Mouse (Mus musculus): ENCODE results near the gene Fmo6. TPM values are rescaled to one million over a fixed set of nuclear protein-coding genes. Genes with fewer than 3 reads are reported as not detected.

Fmo6 gene
- not detected in 2 replicates for polyA plus RNA-seq (2015; fragmentation: Nextera tagmentation; extraction: Ambion mirVana)

- ATAC-seq (ENCODE audit: low read depth): no peak
- H3K36me3 ChIP-seq: no peaks in the 10 kb centered on the region
- no peak within 1 kb of the TSS for H3K9ac ChIP-seq
- H3K4me2 ChIP-seq: no peak within 1 kb of the TSS
- no peaks in the 10 kb centered on the region for H3K9me3 ChIP-seq
- no peak within 1 kb of the TSS for H3K4me3 ChIP-seq
- H3K27ac ChIP-seq (replicated peaks): no peak within 1 kb of the TSS
- no peaks in the 10 kb centered on the region for H3K27me3 ChIP-seq
- no peaks in the 10 kb centered on the region for H3K4me1 ChIP-seq (replicated peaks)
- WGBS: 88% methylated on average over 6 of the region's 6 CpGs
Measured at GRCm38 (mm10) chr1:162937415-162937814, at the start of gene Fmo6. Fmo6 (minus strand) TSS chr1:162937515.

- H3K4me1 ChIP-seq (replicated peaks): no peaks in the 10 kb centered on the region
- H3K27ac ChIP-seq (replicated peaks): no peak overlapping the region
- 92% methylated on average over 1 of the region's 1 CpGs for WGBS
- H3K9ac ChIP-seq: no peak overlapping the region
- H3K9me3 ChIP-seq: no peaks in the 10 kb centered on the region
- H3K27me3 ChIP-seq: no peaks in the 10 kb centered on the region
- no peak overlapping the region for H3K4me3 ChIP-seq
- H3K4me2 ChIP-seq: no peak overlapping the region
- ATAC-seq (ENCODE audit: low read depth): no peak
- no peaks in the 10 kb centered on the region for H3K36me3 ChIP-seq
Measured at GRCm38 (mm10) chr1:162986777-162987176, 49.5 kb upstream of the Fmo6 start.

GRCm38 (mm10) chr1:162986121-162986748, 48.9 kb upstream of the Fmo6 start:
- H3K4me3 ChIP-seq: no peak overlapping the region
- H3K27me3 ChIP-seq: no peaks in the 10 kb centered on the region
- H3K4me1 ChIP-seq (replicated peaks): no peaks in the 10 kb centered on the region
- no peak overlapping the region for H3K4me2 ChIP-seq
- ATAC-seq (ENCODE audit: low read depth): no peak
- no peaks in the 10 kb centered on the region for H3K36me3 ChIP-seq
- H3K27ac ChIP-seq (replicated peaks): no peak overlapping the region
- H3K9me3 ChIP-seq: no peaks in the 10 kb centered on the region
- 91% methylated on average over 2 of the region's 2 CpGs for WGBS
- H3K9ac ChIP-seq: no peak overlapping the region

- Histone ChIP-seq H3K4me3 (no peak within 1 kb of the TSS), H3K27me3 (no peaks in the 10 kb centered on the region), H3K36me3 (no peaks in the 10 kb centered on the region), H3K9me3 (no peaks in the 10 kb centered on the region), H3K9ac (no peak within 1 kb of the TSS), H3K4me1 (replicated peaks) (no peaks in the 10 kb centered on the region), H3K27ac (replicated peaks) (no peak within 1 kb of the TSS), H3K4me2 (no peak within 1 kb of the TSS)
- WGBS: 93% methylated on average over 1 of the region's 1 CpGs
- ATAC-seq (ENCODE audit: low read depth): no peak
Measured at GRCm38 (mm10) chr1:162984428-162984827, 47.1 kb upstream of the Fmo6 start, which contains the start of gene Fmo3. Fmo3 (minus strand) TSS chr1:162984528.

GRCm38 (mm10) chr1:162963556-162963955, 26.2 kb upstream of the Fmo6 start:
- Histone ChIP-seq H3K4me1 (replicated peaks) (no peaks in the 10 kb centered on the region), H3K4me3 (no peak overlapping the region), H3K9me3 (no peaks in the 10 kb centered on the region), H3K4me2 (no peak overlapping the region), H3K36me3 (no peaks in the 10 kb centered on the region), H3K27me3 (no peaks in the 10 kb centered on the region), H3K27ac (replicated peaks) (no peak overlapping the region), H3K9ac (no peak overlapping the region)
- ATAC-seq (ENCODE audit: low read depth): no peak
- WGBS: 75% methylated on average over 2 of the region's 2 CpGs

GRCm38 (mm10) chr1:162957422-162957821, 20.1 kb upstream of the Fmo6 start:
- H3K9me3 ChIP-seq: no peaks in the 10 kb centered on the region
- H3K4me1 ChIP-seq (replicated peaks): no peaks in the 10 kb centered on the region
- H3K4me3 ChIP-seq: no peak overlapping the region
- no peak overlapping the region for H3K9ac ChIP-seq
- no peak overlapping the region for H3K27ac ChIP-seq (replicated peaks)
- no peak overlapping the region for H3K4me2 ChIP-seq
- no peak for ATAC-seq (ENCODE audit: low read depth)
- WGBS: 89% methylated on average over 1 of the region's 1 CpGs
- H3K36me3 ChIP-seq: no peaks in the 10 kb centered on the region
- no peaks in the 10 kb centered on the region for H3K27me3 ChIP-seq

GRCm38 (mm10) chr1:162953079-162953478, 15.8 kb upstream of the Fmo6 start:
- WGBS: 63% methylated on average over 2 of the region's 2 CpGs
- no peaks in the 10 kb centered on the region for H3K9me3 ChIP-seq
- no peak for ATAC-seq (ENCODE audit: low read depth)

GRCm38 (mm10) chr1:162949763-162950162, 12.4 kb upstream of the Fmo6 start:
- no peak for ATAC-seq (ENCODE audit: low read depth)

More at GRCm38 (mm10) chr1:162953079-162953478, 15.8 kb upstream of the Fmo6 start:
- Histone ChIP-seq H3K4me2 (no peak overlapping the region), H3K27me3 (no peaks in the 10 kb centered on the region), H3K4me1 (replicated peaks) (0 out of 2 replicates have a peak, but pooled peaks cover under 1% of the 10 kb centered on the region), H3K27ac (replicated peaks) (no peak overlapping the region), H3K9ac (no peak overlapping the region), H3K4me3 (no peak overlapping the region), H3K36me3 (no peaks in the 10 kb centered on the region)

GRCm38 (mm10) chr1:162947934-162948333, 10.6 kb upstream of the Fmo6 start:
- WGBS: 84% methylated on average over 6 of the region's 6 CpGs
- H3K9me3 ChIP-seq: no peaks in the 10 kb centered on the region
- no peaks in the 10 kb centered on the region for H3K27me3 ChIP-seq
- no peak overlapping the region for H3K9ac ChIP-seq
- H3K4me1 ChIP-seq (replicated peaks): peaks cover 11% of the 10 kb centered on the region
- no peak for ATAC-seq (ENCODE audit: low read depth)
- H3K4me2 ChIP-seq: no peak overlapping the region
- no peaks in the 10 kb centered on the region for H3K36me3 ChIP-seq
- H3K4me3 ChIP-seq: no peak overlapping the region
- H3K27ac ChIP-seq (replicated peaks): no peak overlapping the region

More at GRCm38 (mm10) chr1:162949763-162950162, 12.4 kb upstream of the Fmo6 start:
- Histone ChIP-seq H3K27me3 (no peaks in the 10 kb centered on the region), H3K4me3 (no peak overlapping the region), H3K4me2 (no peak overlapping the region), H3K9ac (no peak overlapping the region), H3K4me1 (replicated peaks) (peaks cover 11% of the 10 kb centered on the region), H3K9me3 (no peaks in the 10 kb centered on the region), H3K27ac (replicated peaks) (no peak overlapping the region), H3K36me3 (no peaks in the 10 kb centered on the region)
- 89% methylated on average over 1 of the region's 1 CpGs for WGBS

- no peak overlapping the region for H3K4me3 ChIP-seq
- H3K9ac ChIP-seq: no peak overlapping the region
- H3K27ac ChIP-seq (replicated peaks): no peak overlapping the region
- H3K9me3 ChIP-seq: no peaks in the 10 kb centered on the region
- no peaks in the 10 kb centered on the region for H3K36me3 ChIP-seq
- no peaks in the 10 kb centered on the region for H3K27me3 ChIP-seq
- ATAC-seq (ENCODE audit: low read depth): 0 out of 2 replicates have a peak, but pooled peaks have one; percentile 47
- WGBS: 60% methylated on average over 4 of the region's 4 CpGs
- H3K4me2 ChIP-seq: no peak overlapping the region
- H3K4me1 ChIP-seq (replicated peaks): peaks cover 11% of the 10 kb centered on the region
Measured at GRCm38 (mm10) chr1:162946837-162947558, 9.7 kb upstream of the Fmo6 start.

GRCm38 (mm10) chr1:162943700-162944099, 6.4 kb upstream of the Fmo6 start:
- ATAC-seq (ENCODE audit: low read depth): no peak
- Histone ChIP-seq H3K4me3 (no peak overlapping the region), H3K9me3 (no peaks in the 10 kb centered on the region), H3K4me1 (replicated peaks) (peaks cover 11% of the 10 kb centered on the region), H3K27ac (replicated peaks) (no peak overlapping the region), H3K4me2 (no peak overlapping the region), H3K27me3 (no peaks in the 10 kb centered on the region), H3K36me3 (no peaks in the 10 kb centered on the region), H3K9ac (no peak overlapping the region)
- WGBS: 68% methylated on average over 6 of the region's 6 CpGs

GRCm38 (mm10) chr1:162938696-162939351, 1.5 kb upstream of the Fmo6 start:
- H3K27ac ChIP-seq (replicated peaks): no peak overlapping the region
- no peaks in the 10 kb centered on the region for H3K36me3 ChIP-seq
- H3K9ac ChIP-seq: no peak overlapping the region
- H3K4me2 ChIP-seq: no peak overlapping the region
- H3K4me3 ChIP-seq: no peak overlapping the region
- ATAC-seq (ENCODE audit: low read depth): no peak
- H3K4me1 ChIP-seq (replicated peaks): no peaks in the 10 kb centered on the region
- WGBS: 81% methylated on average over 4 of the region's 4 CpGs
- no peaks in the 10 kb centered on the region for H3K27me3 ChIP-seq
- H3K9me3 ChIP-seq: no peaks in the 10 kb centered on the region
